Mouse (Mus musculus) heart, embryonic 11.5 days (tissue): ENCODE measurements around the gene 4930507D05Rik. TPM values are rescaled to one million over a fixed set of nuclear protein-coding genes. Genes with fewer than 3 reads are reported as not detected.
A peak's percentile ranks its signal among the peaks of the same experiment; 100 is the strongest.

Experiments used
- ATAC-seq: fragments of 200-750 bp; cut with Nextera tagmentation; replicated peaks from 2 replicates; pipeline ENCODE4 v1.8.0; 2017; ENCODE audit warnings: moderate library complexity; ENCODE audit not compliant: insufficient number of reproducible peaks, low FRiP score, low TSS enrichment
- H3K27ac ChIP-seq: fragments of 300-500 bp; sonication (generic); 2 replicates; pipeline ENCODE4 v1.5.1; 2014; ENCODE audit warnings: mild to moderate bottlenecking, low read depth, low read length
- H3K27me3 ChIP-seq: fragments of 300-500 bp; sonication (generic); 2 replicates; pipeline ENCODE4 v1.6.1; 2014; ENCODE audit warnings: mild to moderate bottlenecking, low read length, mixed read lengths; ENCODE audit not compliant: control insufficient read depth, insufficient read depth
- H3K36me3 ChIP-seq: fragments of 300-500 bp; sonication (generic); 2 replicates; pipeline ENCODE4 v1.6.1; 2014; ENCODE audit warnings: mild to moderate bottlenecking, low read length, moderate library complexity, mixed read lengths; ENCODE audit not compliant: control insufficient read depth, insufficient read depth
- H3K4me1 ChIP-seq: fragments of 300-500 bp; sonication (generic); 2 replicates; pipeline ENCODE4 v1.6.1; 2014; ENCODE audit warnings: low read length; ENCODE audit not compliant: control insufficient read depth, insufficient read depth
- H3K4me2 ChIP-seq: fragments of 300-500 bp; sonication (generic); 2 replicates; pipeline ENCODE4 v1.6.1; 2014; ENCODE audit warnings: mild to moderate bottlenecking, moderate library complexity
- H3K4me3 ChIP-seq: fragments of 300-500 bp; sonication (generic); 2 replicates; pipeline ENCODE4 v1.5.1; 2014; ENCODE audit warnings: low read depth, low read length
- H3K9ac ChIP-seq: fragments of 300-500 bp; sonication (generic); 2 replicates; pipeline ENCODE4 v1.6.1; 2014; ENCODE audit warnings: mild to moderate bottlenecking, low read depth, low read length, moderate library complexity
- H3K9me3 ChIP-seq: fragments of 300-500 bp; sonication (generic); replicated peaks from 2 replicates; pipeline ENCODE4 v1.6.1; 2016; ENCODE audit warnings: low read length; ENCODE audit not compliant: control insufficient read depth
- WGBS: fragments of 180-500 bp; shearing (Covaris S2); extraction: QIAGEN DNeasy Blood & Tissue Kit; methylation state at CpG from one replicate; pipeline ENCODE4 v1.1.7; 2014; ENCODE audit not compliant: insufficient replicate concordance; 5-methylcytosine and 5-hydroxymethylcytosine counted together
- polyA plus RNA-seq: library from polyadenylated mRNA; unstranded; fragments of >200 nt; fragmentation: Nextera tagmentation; extraction: Ambion mirVana; gene quantifications from 2 replicates; pipeline ENCODE4 v1.2.1, GENCODE M21; 2014

The 4930507D05Rik gene
- polyA plus RNA-seq, 1 experiment from 2014 or later = 0.54 TPM

DNA sequence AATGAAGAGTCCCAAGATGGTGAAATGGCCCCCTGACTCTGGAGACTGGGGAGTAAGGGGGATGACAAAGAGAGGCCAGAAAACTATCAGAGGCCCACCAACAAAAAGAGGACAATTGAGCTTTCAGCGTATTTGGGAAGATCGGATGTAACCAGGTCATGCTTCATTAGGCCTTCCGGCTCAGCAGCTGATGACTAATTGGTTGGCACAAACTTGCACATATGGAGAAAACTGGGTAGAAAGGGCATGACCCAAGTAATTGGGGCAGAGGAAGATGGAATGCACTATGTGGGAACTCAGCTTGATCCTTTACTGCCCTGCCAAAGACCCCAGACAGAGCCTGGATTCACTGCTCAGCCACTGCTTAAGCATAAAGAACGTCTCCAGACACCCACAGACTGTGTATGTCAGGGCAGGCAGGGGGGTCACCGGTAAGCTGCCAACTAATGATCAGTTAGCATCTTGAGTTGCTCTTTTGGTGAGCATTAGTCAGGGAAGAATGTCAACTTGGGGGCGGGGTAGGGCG lies 30.4 kb upstream of the 4930507D05Rik start:
- 83% methylated on average over 7 of the region's 7 CpGs for WGBS
- Histone ChIP-seq H3K4me2 (no peak overlapping the region), H3K4me3 (no peak overlapping the region), H3K36me3 (no peaks in the 10 kb centered on the region), H3K4me1 (peaks cover 12% of the 10 kb centered on the region), H3K9ac (no peak overlapping the region), H3K27me3 (no peaks in the 10 kb centered on the region), H3K27ac (no peak overlapping the region), H3K9me3 (no peaks in the 10 kb centered on the region)
- ATAC-seq = no peak

GRCm38 (mm10) chr10:62419422-62419821 lies 29.9 kb upstream of the 4930507D05Rik start:
- no peak overlapping the region for H3K4me2 ChIP-seq
- no peak overlapping the region for H3K4me3 ChIP-seq
- H3K27ac ChIP-seq = no peak overlapping the region
- no peak for ATAC-seq
- H3K9me3 ChIP-seq = no peaks in the 10 kb centered on the region
- no peak overlapping the region for H3K9ac ChIP-seq
- H3K27me3 ChIP-seq = no peaks in the 10 kb centered on the region
- WGBS = 69% methylated on average over 5 of the region's 5 CpGs
- no peaks in the 10 kb centered on the region for H3K36me3 ChIP-seq
- peaks cover 8% of the 10 kb centered on the region for H3K4me1 ChIP-seq

GRCm38 (mm10) chr10:62420399-62420798 lies 28.9 kb upstream of the 4930507D05Rik start:
- Histone ChIP-seq H3K4me2 (no peak overlapping the region), H3K9ac (no peak overlapping the region), H3K4me1 (peaks cover 5% of the 10 kb centered on the region), H3K9me3 (no peaks in the 10 kb centered on the region), H3K27ac (peak overlapping the region; percentile 74), H3K4me3 (no peak overlapping the region), H3K27me3 (no peaks in the 10 kb centered on the region), H3K36me3 (no peaks in the 10 kb centered on the region)
- WGBS = 62% methylated on average over 6 of the region's 6 CpGs
- no peak for ATAC-seq

- Histone ChIP-seq H3K9me3 (no peaks in the 10 kb centered on the region), H3K4me1 (peaks cover 5% of the 10 kb centered on the region), H3K9ac (no peak overlapping the region), H3K36me3 (no peaks in the 10 kb centered on the region), H3K4me2 (0 out of 2 replicates have a peak overlapping the region, but pooled peaks have one; percentile 16), H3K4me3 (no peak overlapping the region), H3K27ac (peak overlapping the region; percentile 74), H3K27me3 (no peaks in the 10 kb centered on the region)
- 53% methylated on average over 3 of the region's 3 CpGs for WGBS
- no peak for ATAC-seq
These were observed 28.2 kb upstream of the 4930507D05Rik start for GRCm38 (mm10) chr10:62421127-62421526.

- H3K9me3 ChIP-seq = no peaks in the 10 kb centered on the region
- no peak within 1 kb of the TSS for H3K27ac ChIP-seq
- no peaks in the 10 kb centered on the region for H3K27me3 ChIP-seq
- H3K9ac ChIP-seq = no peak within 1 kb of the TSS
- WGBS = 56% methylated on average over 15 of the region's 15 CpGs
- peaks cover 5% of the 10 kb centered on the region for H3K4me1 ChIP-seq
- no peak within 1 kb of the TSS for H3K4me3 ChIP-seq
- ATAC-seq = no peak
- H3K4me2 ChIP-seq = no peak within 1 kb of the TSS
- H3K36me3 ChIP-seq = no peaks in the 10 kb centered on the region
These were observed 27.0 kb upstream of the 4930507D05Rik start, which contains the start of gene Hkdc1 for GRCm38 (mm10) chr10:62422255-62422654. Gene Hkdc1, minus strand, starts transcription at chr10:62422491.

DNA sequence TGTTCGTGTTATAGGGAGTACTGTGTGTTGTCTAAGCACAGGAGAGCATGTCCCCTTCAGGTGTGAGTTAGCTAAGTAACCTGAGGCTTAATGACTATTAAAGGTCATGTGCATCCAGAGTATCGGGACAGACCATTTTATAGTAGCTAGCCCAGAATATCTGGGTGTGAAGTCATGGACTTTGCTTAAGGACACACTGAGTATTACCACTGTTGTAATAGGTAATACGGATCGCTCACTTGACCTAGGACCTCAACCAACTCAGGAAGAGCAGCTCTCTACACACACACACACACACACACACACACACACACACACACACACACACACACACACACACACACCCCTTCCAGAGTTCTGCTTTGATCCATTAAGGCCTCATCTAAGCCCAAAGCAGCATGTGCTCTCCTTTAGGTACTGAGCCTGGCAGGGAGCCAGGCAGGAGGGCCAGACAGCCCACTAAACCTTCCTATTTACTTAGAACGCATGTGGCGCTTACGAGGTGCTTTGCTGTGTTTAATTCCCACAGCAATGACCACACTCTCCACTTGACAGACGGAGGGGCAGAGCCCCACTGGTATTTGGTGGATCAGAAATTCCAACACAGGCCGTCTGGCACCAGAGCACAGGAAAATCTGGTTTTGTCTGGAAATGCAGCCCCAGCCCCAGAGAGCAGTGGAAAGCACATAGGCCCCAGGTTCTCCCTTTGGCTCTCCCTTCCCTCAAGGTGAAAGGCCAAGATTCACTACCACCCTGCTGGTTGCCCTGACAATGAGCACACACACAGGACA lies 24.0 kb upstream of the 4930507D05Rik start:
- H3K9me3 ChIP-seq = no peaks in the 10 kb centered on the region
- H3K9ac ChIP-seq = no peak overlapping the region
- 45% methylated on average over 9 of the region's 9 CpGs for WGBS
- no peak overlapping the region for H3K27ac ChIP-seq
- H3K4me1 ChIP-seq = peaks cover 5% of the 10 kb centered on the region
- H3K27me3 ChIP-seq = no peaks in the 10 kb centered on the region
- peaks cover 21% of the 10 kb centered on the region for H3K36me3 ChIP-seq
- no peak overlapping the region for H3K4me3 ChIP-seq
- no peak overlapping the region for H3K4me2 ChIP-seq
- no peak for ATAC-seq

- H3K36me3 ChIP-seq = peaks cover 36% of the 10 kb centered on the region
- H3K27ac ChIP-seq = no peak overlapping the region
- no peaks in the 10 kb centered on the region for H3K9me3 ChIP-seq
- no peak overlapping the region for H3K9ac ChIP-seq
- H3K4me3 ChIP-seq = no peak overlapping the region
- H3K4me1 ChIP-seq = no peaks in the 10 kb centered on the region
- no peaks in the 10 kb centered on the region for H3K27me3 ChIP-seq
- no peak for ATAC-seq
- 89% methylated on average over 5 of the region's 5 CpGs for WGBS
- no peak overlapping the region for H3K4me2 ChIP-seq
These were observed 18.9 kb upstream of the 4930507D05Rik start for GRCm38 (mm10) chr10:62430427-62430826.

GRCm38 (mm10) chr10:62450280-62450640 lies 971 bp downstream of the 4930507D05Rik start:
- WGBS = 39% methylated on average over 18 of the region's 18 CpGs
- H3K36me3 ChIP-seq = peaks cover 7% of the 10 kb centered on the region
- no peaks in the 10 kb centered on the region for H3K9me3 ChIP-seq
- H3K9ac ChIP-seq = peak overlapping the region; percentile 95
- H3K4me2 ChIP-seq = peak overlapping the region; percentile 58
- ATAC-seq = 0 out of 2 replicates have a peak, but pooled peaks have one; percentile 32
- peak overlapping the region; percentile 90 for H3K4me3 ChIP-seq
- H3K4me1 ChIP-seq = peaks cover 12% of the 10 kb centered on the region
- no peaks in the 10 kb centered on the region for H3K27me3 ChIP-seq
- peak overlapping the region; percentile 81 for H3K27ac ChIP-seq
